Mouse (Mus musculus): Measurements from ENCODE around the gene Tnrc6c. TPM values are rescaled to one million over a fixed set of nuclear protein-coding genes. Genes with fewer than 3 reads are reported as not detected.

The Tnrc6c gene
- polyA plus RNA-seq, 1 experiment from 2014 or later = 11.6 TPM

DNA sequence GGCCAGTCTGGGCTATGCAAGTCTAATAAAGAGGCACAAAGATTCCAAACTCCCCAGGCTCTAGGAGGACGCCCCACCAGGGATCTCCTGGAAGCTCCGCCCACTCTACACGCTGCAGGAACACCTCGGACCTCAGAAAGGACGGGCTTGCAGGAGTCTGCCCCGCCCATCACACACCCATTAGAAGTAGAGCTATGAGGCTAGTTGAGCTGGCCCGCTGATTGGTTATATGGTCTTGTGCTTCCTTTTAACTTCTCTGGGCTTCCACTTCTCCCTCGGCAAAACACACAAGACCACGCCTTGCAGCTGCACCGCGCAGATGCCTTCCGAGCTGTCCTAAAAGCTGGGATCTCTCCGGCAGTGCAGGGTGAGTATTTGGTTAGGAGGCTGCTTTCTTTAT lies 43.0 kb upstream of the Tnrc6c start:
- H3K36me3 ChIP-seq (ENCODE audit: insufficient read depth) = no peaks in the 10 kb centered on the region
- WGBS = 5% methylated on average over 13 of the region's 13 CpGs

DNA sequence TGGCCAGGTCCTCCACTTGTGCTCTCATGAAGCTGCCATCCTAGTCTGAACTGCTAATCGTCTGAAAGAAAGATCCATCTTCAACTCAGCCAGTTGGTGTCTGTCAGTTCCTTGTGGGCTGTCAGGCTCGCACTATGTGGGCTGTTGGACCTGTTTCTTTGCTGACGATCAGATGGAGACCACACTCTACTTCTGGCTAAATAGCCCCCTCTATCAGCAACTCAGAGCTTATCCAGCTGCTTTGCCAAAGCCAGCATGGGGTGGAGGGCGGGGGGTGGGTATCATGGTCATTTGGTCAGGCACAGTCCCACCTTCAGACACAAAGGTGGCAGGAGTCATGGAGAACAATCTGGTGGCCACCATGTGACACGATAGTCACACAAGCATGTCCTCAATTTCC lies 42.2 kb upstream of the Tnrc6c start:
- peak; percentile 32; the same call in 1 of the 2 replicates for TF ChIP-seq CTCF (IDR thresholded peaks at IDR 0.05; ENCODE audit: low read depth)
- H3K4me2 ChIP-seq = peak overlapping the region; percentile 55; the same call in 1 of the 2 replicates
- 0 out of 2 replicates have a peak, but pooled peaks cover 3% of the 10 kb centered on the region for H3K4me1 ChIP-seq (ENCODE audit: insufficient read depth)
- DNase-seq = no peak
- H3K9me3 ChIP-seq (ENCODE audit: low read depth, low read length) = no peaks in the 10 kb centered on the region
- 24% methylated on average over 5 of the region's 5 CpGs for whole genome bisulfite sequencing
- peaks cover 29% of the 10 kb centered on the region for H3K27me3 ChIP-seq (ENCODE audit: insufficient read depth, low read length)
- H3K4me3 ChIP-seq (ENCODE audit: low read depth, low read length) = no peak overlapping the region
- no peak overlapping the region for H3K9ac ChIP-seq
- ATAC-seq (ENCODE audit: insufficient read depth) = no peak
- no peak overlapping the region for H3K27ac ChIP-seq (ENCODE audit: low read depth)
- no peaks in the 10 kb centered on the region for H3K36me3 ChIP-seq (ENCODE audit: insufficient read depth)

More for the DNA sequence above, 43.0 kb upstream of the Tnrc6c start:
- peak; percentile 89 for ATAC-seq (ENCODE audit: insufficient read depth)
- Histone ChIP-seq H3K4me1 (ENCODE audit: insufficient read depth) (0 out of 2 replicates have a peak, but pooled peaks cover 5% of the 10 kb centered on the region), H3K4me2 (peak overlapping the region; percentile 55), H3K4me3 (ENCODE audit: low read depth, low read length) (peak overlapping the region; percentile 10; the same call in 1 of the 2 replicates), H3K9me3 (ENCODE audit: low read depth, low read length) (no peaks in the 10 kb centered on the region), H3K27me3 (ENCODE audit: insufficient read depth, low read length) (peaks cover 21% of the 10 kb centered on the region), H3K9ac (no peak overlapping the region), H3K27ac (ENCODE audit: low read depth) (no peak overlapping the region)
- peak; percentile 80 for DNase-seq
- no peak for TF ChIP-seq CTCF (IDR thresholded peaks at IDR 0.05; ENCODE audit: low read depth)

DNA sequence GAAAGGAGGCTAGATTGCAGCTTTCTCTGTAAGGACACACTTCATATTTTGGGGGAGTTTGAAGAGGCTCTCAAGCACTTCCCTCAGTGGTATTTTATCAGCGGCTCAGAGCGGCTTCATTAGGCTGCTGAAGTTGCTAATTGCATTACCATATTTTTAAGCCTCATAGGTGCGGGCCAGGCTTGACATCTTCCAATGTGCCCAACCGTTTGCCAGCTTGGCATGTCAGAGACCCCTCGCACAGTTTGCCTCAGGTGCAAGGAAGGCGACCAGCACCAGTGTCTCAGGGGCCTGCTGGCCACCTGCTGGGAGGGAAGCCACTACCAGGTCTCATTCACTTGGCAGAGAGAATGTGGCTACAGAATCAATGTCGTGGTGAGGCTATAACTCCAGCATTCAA lies 41.2 kb upstream of the Tnrc6c start:
- Histone ChIP-seq H3K4me3 (ENCODE audit: low read depth, low read length) (no peak overlapping the region), H3K27me3 (ENCODE audit: insufficient read depth, low read length) (peaks cover 33% of the 10 kb centered on the region), H3K4me1 (ENCODE audit: insufficient read depth) (0 out of 2 replicates have a peak, but pooled peaks cover 3% of the 10 kb centered on the region), H3K9me3 (ENCODE audit: low read depth, low read length) (no peaks in the 10 kb centered on the region), H3K27ac (ENCODE audit: low read depth) (no peak overlapping the region), H3K9ac (no peak overlapping the region), H3K4me2 (no peak overlapping the region), H3K36me3 (ENCODE audit: insufficient read depth) (no peaks in the 10 kb centered on the region)
- ATAC-seq (ENCODE audit: insufficient read depth) = no peak
- WGBS = 52% methylated on average over 7 of the region's 7 CpGs
- no peak for TF ChIP-seq CTCF (IDR thresholded peaks at IDR 0.05; ENCODE audit: low read depth)
- no peak for DNase-seq

DNA sequence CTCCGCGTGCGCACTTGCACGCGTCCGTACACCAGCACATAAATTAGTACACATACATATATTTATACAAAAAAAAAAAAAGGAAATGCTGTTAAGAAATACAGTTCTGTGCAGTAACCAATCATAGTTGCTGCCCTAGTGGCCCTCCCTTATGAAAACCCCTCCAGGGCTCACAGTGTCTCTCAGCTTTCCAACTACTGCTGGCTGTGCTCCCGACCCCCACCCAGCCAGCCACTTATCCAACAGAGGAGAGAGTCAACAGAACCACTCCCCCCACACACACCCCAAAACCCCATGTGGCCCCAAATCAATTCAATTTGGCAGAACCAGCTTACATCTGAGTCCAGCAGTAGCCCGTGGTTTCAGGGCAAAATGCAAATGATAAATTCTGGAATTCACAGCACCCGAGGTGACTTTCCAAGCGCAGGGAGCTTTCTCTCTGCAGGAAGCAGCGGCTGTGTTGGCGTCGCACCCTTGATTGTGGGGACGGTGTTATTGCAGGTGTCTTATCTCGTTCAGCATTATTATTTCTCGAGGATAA lies 36.7 kb upstream of the Tnrc6c start:
- Histone ChIP-seq H3K36me3 (ENCODE audit: insufficient read depth) (no peaks in the 10 kb centered on the region), H3K9me3 (ENCODE audit: low read depth, low read length) (no peaks in the 10 kb centered on the region), H3K27me3 (ENCODE audit: insufficient read depth, low read length) (peaks cover 27% of the 10 kb centered on the region), H3K4me3 (ENCODE audit: low read depth, low read length) (no peak overlapping the region), H3K27ac (ENCODE audit: low read depth) (no peak overlapping the region), H3K4me2 (peak overlapping the region; percentile 47), H3K9ac (peak overlapping the region; percentile 9; the same call in 1 of the 2 replicates), H3K4me1 (ENCODE audit: insufficient read depth) (0 out of 2 replicates have a peak, but pooled peaks cover 4% of the 10 kb centered on the region)
- ATAC-seq (ENCODE audit: insufficient read depth) (no peak), DNase-seq (no peak)
- WGBS = 15% methylated on average over 16 of the region's 16 CpGs
- no peak for TF ChIP-seq CTCF (IDR thresholded peaks at IDR 0.05; ENCODE audit: low read depth)

DNA sequence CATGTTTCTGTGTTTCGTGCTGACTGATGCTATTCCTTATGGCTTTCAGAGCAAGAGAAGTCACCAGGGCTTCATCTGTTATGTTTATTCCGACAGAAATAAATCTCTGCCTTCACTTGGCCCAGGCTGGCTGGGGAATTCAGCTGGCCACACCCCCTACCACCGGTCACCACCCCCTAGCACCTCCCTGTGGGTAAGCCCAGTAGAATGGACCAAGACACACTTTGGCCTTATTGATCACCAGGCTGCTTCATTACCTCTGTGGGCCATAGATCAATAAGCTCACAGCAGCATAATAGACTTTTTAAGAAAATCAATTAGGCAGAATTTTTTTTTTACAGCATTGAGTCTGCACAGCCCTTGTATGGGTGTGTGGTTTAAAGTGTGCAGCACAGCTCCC lies 35.9 kb upstream of the Tnrc6c start:
- Histone ChIP-seq H3K27ac (ENCODE audit: low read depth) (no peak overlapping the region), H3K27me3 (ENCODE audit: insufficient read depth, low read length) (peaks cover 26% of the 10 kb centered on the region), H3K4me3 (ENCODE audit: low read depth, low read length) (no peak overlapping the region), H3K4me2 (peak overlapping the region; percentile 47; the same call in 1 of the 2 replicates), H3K9ac (no peak overlapping the region), H3K4me1 (ENCODE audit: insufficient read depth) (0 out of 2 replicates have a peak, but pooled peaks cover 4% of the 10 kb centered on the region), H3K36me3 (ENCODE audit: insufficient read depth) (no peaks in the 10 kb centered on the region), H3K9me3 (ENCODE audit: low read depth, low read length) (no peaks in the 10 kb centered on the region)
- WGBS = 15% methylated on average over 3 of the region's 3 CpGs
- ATAC-seq (ENCODE audit: insufficient read depth) = no peak
- no peak for TF ChIP-seq CTCF (IDR thresholded peaks at IDR 0.05; ENCODE audit: low read depth)
- peak; percentile 40 for DNase-seq

DNA sequence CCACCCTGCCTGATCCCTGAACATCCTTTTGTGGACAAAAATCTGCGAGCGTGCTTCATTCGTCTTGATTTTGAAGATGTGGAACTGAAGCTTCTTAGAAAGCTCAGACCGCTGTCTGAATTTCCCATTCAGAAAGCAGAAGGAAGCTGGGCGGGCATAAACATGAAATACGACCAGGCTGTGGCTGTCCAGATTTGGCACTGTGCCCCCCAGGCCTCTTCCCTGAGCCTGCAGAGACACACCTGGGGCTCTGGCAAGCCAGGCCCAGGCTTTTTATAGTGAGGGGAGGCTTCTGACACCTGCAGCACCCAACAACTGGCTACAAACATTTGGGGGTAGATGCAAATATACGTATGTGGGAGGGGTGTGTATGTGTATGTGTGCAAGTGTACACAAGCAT lies 35.3 kb upstream of the Tnrc6c start:
- Histone ChIP-seq H3K9me3 (ENCODE audit: low read depth, low read length) (no peaks in the 10 kb centered on the region), H3K27me3 (ENCODE audit: insufficient read depth, low read length) (peaks cover 26% of the 10 kb centered on the region), H3K27ac (ENCODE audit: low read depth) (no peak overlapping the region), H3K4me3 (ENCODE audit: low read depth, low read length) (no peak overlapping the region), H3K4me2 (no peak overlapping the region), H3K4me1 (ENCODE audit: insufficient read depth) (0 out of 2 replicates have a peak, but pooled peaks cover 4% of the 10 kb centered on the region), H3K9ac (no peak overlapping the region), H3K36me3 (ENCODE audit: insufficient read depth) (no peaks in the 10 kb centered on the region)
- DNase-seq (no peak), ATAC-seq (ENCODE audit: insufficient read depth) (no peak)
- no peak for TF ChIP-seq CTCF (IDR thresholded peaks at IDR 0.05; ENCODE audit: low read depth)
- WGBS = 55% methylated on average over 7 of the region's 7 CpGs

DNA sequence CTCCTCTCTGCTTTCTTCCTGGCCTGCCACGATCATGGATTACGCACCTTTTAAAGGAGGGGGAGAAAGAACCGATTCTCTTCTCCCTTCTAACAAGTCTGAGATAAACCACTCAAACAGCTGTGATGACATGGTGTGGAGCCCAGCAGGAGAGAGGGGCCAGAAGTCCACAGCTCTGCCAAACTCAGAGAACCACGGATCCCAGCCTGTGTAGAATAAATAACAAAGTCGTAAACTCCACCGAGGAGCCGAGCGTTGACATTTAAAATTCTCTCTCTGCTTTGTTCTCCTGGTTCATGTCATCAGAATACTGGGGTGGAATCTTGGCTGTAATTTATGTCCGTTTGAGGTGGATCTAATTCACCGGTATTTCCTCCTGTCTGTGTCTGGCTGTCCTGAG lies 34.5 kb upstream of the Tnrc6c start:
- TF ChIP-seq CTCF (IDR thresholded peaks at IDR 0.05; ENCODE audit: low read depth) = no peak
- no peak overlapping the region for H3K27ac ChIP-seq (ENCODE audit: low read depth)
- DNase-seq = no peak
- no peaks in the 10 kb centered on the region for H3K36me3 ChIP-seq (ENCODE audit: insufficient read depth)
- WGBS = 30% methylated on average over 10 of the region's 10 CpGs
- no peak overlapping the region for H3K4me3 ChIP-seq (ENCODE audit: low read depth, low read length)
- H3K9ac ChIP-seq = no peak overlapping the region
- H3K27me3 ChIP-seq (ENCODE audit: insufficient read depth, low read length) = peaks cover 26% of the 10 kb centered on the region
- no peak for ATAC-seq (ENCODE audit: insufficient read depth)
- H3K4me1 ChIP-seq (ENCODE audit: insufficient read depth) = 0 out of 2 replicates have a peak, but pooled peaks cover 4% of the 10 kb centered on the region
- H3K9me3 ChIP-seq (ENCODE audit: low read depth, low read length) = no peaks in the 10 kb centered on the region
- H3K4me2 ChIP-seq = no peak overlapping the region
